9 mouse cellular contexts compared by ENCODE assay signal in genomic region chr3:143090886-143091285, GRCm38 (mm10).
DNase-seq lines count a peak whose midpoint lies in the region; ATAC-seq and TF ChIP-seq lines count a peak whose summit lies in the region.
"Had no signal": no experiment of that assay in that cellular context is flagged by ENCODE, and none has a peak within 500 bp of the region (broad histone marks: within the 10 kb centered on the region; RNA-seq: fewer than 3 reads in every experiment).

No protein-coding gene starts in this region.

- no peak overlapping the region for H3K4me3 ChIP-seq in midbrain, embryonic 13.5 days (replicated peaks)
- H3K4me3 ChIP-seq in midbrain, embryonic 15.5 days: no peak overlapping the region
- H3K4me3 ChIP-seq in heart, embryonic 16.5 days (ENCODE audit: low read length): no peak overlapping the region
- no peak overlapping the region for H3K4me3 ChIP-seq in kidney, postnatal 0 days (replicated peaks; ENCODE audit: low read depth, low read length)
- H3K4me3 ChIP-seq in stomach, postnatal 0 days (ENCODE audit: low read depth, low read length): no peak overlapping the region
- no peak overlapping the region for H3K4me3 ChIP-seq in left cerebral cortex, adult 2 months
- no peak overlapping the region for H3K4me3 ChIP-seq in midbrain, embryonic 10.5 days

- H3K9me3 ChIP-seq in midbrain, embryonic 13.5 days: no peaks in the 10 kb centered on the region
- H3K9me3 ChIP-seq in midbrain, embryonic 15.5 days: no peaks in the 10 kb centered on the region
- peaks cover 5% of the 10 kb centered on the region for H3K9me3 ChIP-seq in heart, embryonic 16.5 days (replicated peaks; ENCODE audit: control insufficient read depth, low read length)
- no peaks in the 10 kb centered on the region for H3K9me3 ChIP-seq in kidney, postnatal 0 days (replicated peaks; ENCODE audit: low read length)
- no peaks in the 10 kb centered on the region for H3K9me3 ChIP-seq in stomach, postnatal 0 days (ENCODE audit: control insufficient read depth, low read length)
- H3K9me3 ChIP-seq in midbrain, embryonic 10.5 days (replicated peaks): no peaks in the 10 kb centered on the region

- H3K4me2 ChIP-seq in midbrain, embryonic 13.5 days (replicated peaks): no peak overlapping the region
- no peak overlapping the region for H3K4me2 ChIP-seq in midbrain, embryonic 15.5 days
- H3K4me2 ChIP-seq in heart, embryonic 16.5 days (ENCODE audit: low read depth, low read length): peak overlapping the region; percentile 28
- H3K4me2 ChIP-seq in kidney, postnatal 0 days (ENCODE audit: low read length): no peak overlapping the region
- 0 out of 2 replicates have a peak overlapping the region, but pooled peaks have one; percentile 17 for H3K4me2 ChIP-seq in stomach, postnatal 0 days (replicated peaks; ENCODE audit: low read depth)

- TF ChIP-seq CTCF in kidney, postnatal 0 days (IDR thresholded peaks at IDR 0.05; ENCODE audit: low read depth): no peak
- TF ChIP-seq CTCF in stomach, postnatal 0 days (IDR thresholded peaks at IDR 0.05; ENCODE audit: low read depth): no peak
- TF ChIP-seq CTCF in left cerebral cortex, adult 2 months (IDR thresholded peaks at IDR 0.05): no peak

- TF ChIP-seq EP300 in stomach, postnatal 0 days (optimal IDR thresholded peaks at IDR 0.05): no peak

- no peaks in the 10 kb centered on the region for H3K36me3 ChIP-seq in midbrain, embryonic 13.5 days
- H3K36me3 ChIP-seq in midbrain, embryonic 15.5 days (replicated peaks): no peaks in the 10 kb centered on the region
- no peaks in the 10 kb centered on the region for H3K36me3 ChIP-seq in heart, embryonic 16.5 days (ENCODE audit: control insufficient read depth, insufficient read depth)
- H3K36me3 ChIP-seq in kidney, postnatal 0 days (ENCODE audit: insufficient read depth, low read length): no peaks in the 10 kb centered on the region
- H3K36me3 ChIP-seq in stomach, postnatal 0 days (ENCODE audit: control insufficient read depth, insufficient read depth, low read length): no peaks in the 10 kb centered on the region
- no peaks in the 10 kb centered on the region for H3K36me3 ChIP-seq in midbrain, embryonic 10.5 days

- H3K9ac ChIP-seq in midbrain, embryonic 13.5 days (replicated peaks): no peak overlapping the region
- no peak overlapping the region for H3K9ac ChIP-seq in midbrain, embryonic 15.5 days
- H3K9ac ChIP-seq in heart, embryonic 16.5 days (ENCODE audit: low read length): no peak overlapping the region
- no peak overlapping the region for H3K9ac ChIP-seq in kidney, postnatal 0 days (ENCODE audit: low read depth, low read length)
- H3K9ac ChIP-seq in stomach, postnatal 0 days (ENCODE audit: low read length): no peak overlapping the region

- 65% methylated on average over 9 of the region's 9 CpGs for WGBS in midbrain, embryonic 13.5 days
- WGBS in midbrain, embryonic 15.5 days: 70% methylated on average over 9 of the region's 9 CpGs
- WGBS in heart, embryonic 16.5 days: 23% methylated on average over 9 of the region's 9 CpGs
- 24% methylated on average over 9 of the region's 9 CpGs for WGBS in kidney, postnatal 0 days
- WGBS in stomach, postnatal 0 days: 18% methylated on average over 9 of the region's 9 CpGs
- WGBS in midbrain, embryonic 10.5 days: 74% methylated on average over 9 of the region's 9 CpGs

- peaks cover 9% of the 10 kb centered on the region; the same call in 1 of the 2 replicates for H3K4me1 ChIP-seq in midbrain, embryonic 13.5 days (replicated peaks)
- H3K4me1 ChIP-seq in midbrain, embryonic 15.5 days: 0 out of 2 replicates have a peak, but pooled peaks cover 4% of the 10 kb centered on the region
- H3K4me1 ChIP-seq in heart, embryonic 16.5 days (ENCODE audit: control insufficient read depth, insufficient read depth, low read length): peaks cover 12% of the 10 kb centered on the region
- no peaks in the 10 kb centered on the region for H3K4me1 ChIP-seq in kidney, postnatal 0 days (replicated peaks; ENCODE audit: insufficient read depth, low read length)
- no peaks in the 10 kb centered on the region for H3K4me1 ChIP-seq in stomach, postnatal 0 days (replicated peaks; ENCODE audit: control insufficient read depth, insufficient read depth)
- H3K4me1 ChIP-seq in midbrain, embryonic 10.5 days: peaks cover 5% of the 10 kb centered on the region

- peak; percentile 66 for DNase-seq in kidney, postnatal 0 days (ENCODE audit: low spot score)
- peak; percentile 36 for DNase-seq in stomach, postnatal 0 days (ENCODE audit: low spot score)
- no peak for DNase-seq in ovary, postnatal 10 days (ENCODE audit: low spot score)
- no peak for DNase-seq in left cerebral cortex, adult 2 months (ENCODE audit: extremely low spot score in 1 of 2, low spot score in 2 of 2)
- DNase-seq in midbrain, embryonic 10.5 days (ENCODE audit: low spot score): no peak

- no peaks in the 10 kb centered on the region for H3K27me3 ChIP-seq in midbrain, embryonic 13.5 days
- H3K27me3 ChIP-seq in midbrain, embryonic 15.5 days (replicated peaks): no peaks in the 10 kb centered on the region
- H3K27me3 ChIP-seq in heart, embryonic 16.5 days (ENCODE audit: control insufficient read depth, insufficient read depth, low read length): no peaks in the 10 kb centered on the region
- no peaks in the 10 kb centered on the region for H3K27me3 ChIP-seq in kidney, postnatal 0 days (ENCODE audit: insufficient read depth, low read length)
- no peaks in the 10 kb centered on the region for H3K27me3 ChIP-seq in stomach, postnatal 0 days (ENCODE audit: control insufficient read depth, insufficient read depth, low read length)
- H3K27me3 ChIP-seq in midbrain, embryonic 10.5 days (ENCODE audit: low read depth, poor library complexity, severe bottlenecking): no peaks in the 10 kb centered on the region

- intact Hi-C loops in left cerebral cortex, adult 2 months (cut with DNase I): no loop called here

- H3K27ac ChIP-seq in midbrain, embryonic 13.5 days: no peak overlapping the region
- H3K27ac ChIP-seq in midbrain, embryonic 15.5 days: no peak overlapping the region
- H3K27ac ChIP-seq in heart, embryonic 16.5 days (ENCODE audit: low read length): peak overlapping the region; percentile 87
- H3K27ac ChIP-seq in kidney, postnatal 0 days: no peak overlapping the region
- no peak overlapping the region for H3K27ac ChIP-seq in stomach, postnatal 0 days (replicated peaks)
- H3K27ac ChIP-seq in left cerebral cortex, adult 2 months: no peak overlapping the region
- H3K27ac ChIP-seq in midbrain, embryonic 10.5 days (replicated peaks): no peak overlapping the region

- ATAC-seq in midbrain, embryonic 13.5 days: 0 out of 2 replicates have a peak, but pooled peaks have one; percentile 27
- ATAC-seq in midbrain, embryonic 15.5 days (replicated peaks): no peak
- peak; percentile 88 for ATAC-seq in heart, embryonic 16.5 days (replicated peaks; ENCODE audit: extremely low read depth, insufficient read depth, low FRiP score)
- peak; percentile 71 for ATAC-seq in kidney, postnatal 0 days (replicated peaks; ENCODE audit: low FRiP score, low read depth)
- ATAC-seq in stomach, postnatal 0 days (ENCODE audit: low FRiP score, low TSS enrichment): peak; percentile 70
- ATAC-seq: forebrain, embryonic 16.5 days had no signal

Comparison
In these comparisons a context has a peak if more than half of its experiments do, and no peak if none do; other contexts are left out.
1. H3K4me2 ChIP-seq: peak in heart, embryonic 16.5 days (single experiment) and stomach, postnatal 0 days (single experiment); none in midbrain, embryonic 13.5 days (single experiment), midbrain, embryonic 15.5 days (single experiment) and kidney, postnatal 0 days (single experiment).
2. DNase-seq: peak in kidney, postnatal 0 days (single experiment) and stomach, postnatal 0 days (single experiment); none in ovary, postnatal 10 days (single experiment), left cerebral cortex, adult 2 months (0 of 2) and midbrain, embryonic 10.5 days (single experiment).